Mouse (Mus musculus) CH12.LX (cell line): ENCODE results near the gene Pds5b.

Source experiments
- BHLHE40 ChIP-seq: IDR thresholded peaks from 2 replicates; pipeline ENCODE4 v1.6.1; 2011; ENCODE audit warnings: mild to moderate bottlenecking, low read depth, low read length, improper control_type of control experiment
- CHD2 ChIP-seq: IDR thresholded peaks from 2 replicates; pipeline ENCODE4 v1.6.1; 2011; ENCODE audit warnings: low read length, improper control_type of control experiment
- CTCF ChIP-seq, 2 experiments: IDR thresholded peaks in 1 of 2; conservative IDR thresholded peaks in 1 of 2; 2 replicates each; pipeline ENCODE4 v1.5.1; 2011 to 2012; ENCODE audit warnings: low read depth in 2 of 2, low read length in 2 of 2, improper control_type of control experiment in 1 of 2, inconsistent platforms in 1 of 2, mild to moderate bottlenecking in 1 of 2, moderate library complexity in 1 of 2
- E2F4 ChIP-seq: IDR thresholded peaks from 2 replicates; pipeline ENCODE4 v1.6.1; 2011; ENCODE audit warnings: low read depth, low read length, improper control_type of control experiment; ENCODE audit not compliant: insufficient replicate concordance
- EP300 ChIP-seq: IDR thresholded peaks from 2 replicates; pipeline ENCODE4 v1.6.1; 2011; ENCODE audit warnings: low read length, improper control_type of control experiment
- GABPA ChIP-seq: IDR thresholded peaks from 2 replicates; pipeline ENCODE4 v1.6.1; 2012; ENCODE audit warnings: low read depth, low read length, improper control_type of control experiment, inconsistent platforms; ENCODE audit not compliant: insufficient replicate concordance
- KAT2A ChIP-seq: IDR thresholded peaks from 2 replicates; pipeline ENCODE4 v1.6.1; 2012; ENCODE audit warnings: low read length, improper control_type of control experiment, inconsistent platforms; ENCODE audit not compliant: insufficient replicate concordance
- MAFK ChIP-seq: IDR thresholded peaks from 2 replicates; pipeline ENCODE4 v1.6.1; 2011; ENCODE audit warnings: low read length, improper control_type of control experiment; ENCODE audit not compliant: insufficient replicate concordance
- MAZ ChIP-seq: IDR thresholded peaks from 2 replicates; pipeline ENCODE4 v1.6.1; 2012; ENCODE audit warnings: low read depth, mild to moderate bottlenecking, inconsistent platforms, low read length, improper control_type of control experiment, moderate library complexity
- MXI1 ChIP-seq: IDR thresholded peaks from 2 replicates; pipeline ENCODE4 v1.6.1; 2011; ENCODE audit warnings: mild to moderate bottlenecking, low read depth, low read length, improper control_type of control experiment
- NRF1 ChIP-seq: IDR thresholded peaks from 2 replicates; pipeline ENCODE4 v1.6.1; 2014; ENCODE audit warnings: low read depth, mild to moderate bottlenecking, inconsistent platforms, low read length, improper control_type of control experiment, moderate library complexity
- POLR2A ChIP-seq: IDR thresholded peaks from 2 replicates; pipeline ENCODE4 v1.6.1; 2011; ENCODE audit warnings: low read depth, mild to moderate bottlenecking, improper control_type of control experiment, low read length
- RAD21 ChIP-seq: IDR thresholded peaks from 2 replicates; pipeline ENCODE4 v1.6.1; 2011; ENCODE audit warnings: low read depth, mild to moderate bottlenecking, low read length, improper control_type of control experiment, moderate library complexity
- USF2 ChIP-seq: conservative IDR thresholded peaks from 2 replicates; pipeline ENCODE4 v1.6.1; 2011; ENCODE audit warnings: low read depth, low read length, improper control_type of control experiment

- TF ChIP-seq BHLHE40 (no peak), CTCF (conservative IDR thresholded peaks at IDR 0.05 in 1 of 2, IDR thresholded peaks at IDR 0.05 in 1 of 2; ENCODE audit: low read depth in 2 of 2, low read length in 2 of 2) (no peak), MXI1 (no peak), POLR2A (no peak), MAZ (no peak), NRF1 (no peak), USF2 (no peak), EP300 (no peak), KAT2A (no peak), MAFK (no peak), E2F4 (no peak), GABPA (no peak), CHD2 (no peak), RAD21 (no peak)
Measured at GRCm38 (mm10) chr5:150821152-150821551, 147.6 kb downstream of the Pds5b start.
